Mouse (Mus musculus) liver, adult 2 months (tissue): ENCODE measurements around the gene Rnf168. TPM values are rescaled to one million over a fixed set of nuclear protein-coding genes. Genes with fewer than 3 reads are reported as not detected.
A peak's percentile ranks its signal among the peaks of the same experiment; 100 is the strongest.
"Not testable (repeated sequence)": the region's sequence is repeated elsewhere in the genome, so short reads cannot be mapped to it uniquely, and the experiment has no call there.

Experiments
- DNase-seq: peaks from one replicate; pipeline ENCODE4 v3.0.0-alpha.2; 2011; ENCODE audit warnings: low read depth, low spot score; ENCODE audit errors: extremely low read depth
- H3K27ac ChIP-seq: fragments of 200-500 bp; replicated peaks from 2 replicates; pipeline ENCODE4 v1.5.1; 2012; ENCODE audit warnings: low read depth, mild to moderate bottlenecking, control low read depth, inconsistent platforms, low read length; ENCODE audit not compliant: insufficient read depth
- H3K27me3 ChIP-seq: fragments of 200-500 bp; 2 replicates; pipeline ENCODE4 v1.6.1; 2012; ENCODE audit warnings: mild to moderate bottlenecking, moderate library complexity, low read length, inconsistent platforms; ENCODE audit not compliant: control insufficient read depth, insufficient read depth
- H3K36me3 ChIP-seq: fragments of 200-500 bp; 2 replicates; pipeline ENCODE4 v1.6.1; 2012; ENCODE audit warnings: low read length, inconsistent platforms; ENCODE audit not compliant: control insufficient read depth, insufficient read depth
- H3K4me1 ChIP-seq: fragments of 200-500 bp; 2 replicates; pipeline ENCODE4 v1.6.1; 2011; ENCODE audit warnings: low read length; ENCODE audit not compliant: control insufficient read depth, insufficient read depth
- H3K4me3 ChIP-seq: fragments of 200-500 bp; 2 replicates; pipeline ENCODE4 v1.5.1; 2011; ENCODE audit warnings: low read depth, mild to moderate bottlenecking, control low read depth, low read length, moderate library complexity; ENCODE audit not compliant: insufficient read depth
- H3K79me2 ChIP-seq: fragments of 200-500 bp; 2 replicates; pipeline ENCODE4 v1.6.1; 2012; ENCODE audit warnings: inconsistent platforms, mild to moderate bottlenecking, low read length, moderate library complexity; ENCODE audit not compliant: control insufficient read depth, insufficient read depth
- H3K9ac ChIP-seq: fragments of 200-500 bp; 2 replicates; pipeline ENCODE4 v1.6.1; 2012; ENCODE audit warnings: low read depth, mild to moderate bottlenecking, control low read depth, inconsistent platforms, low read length
- CTCF ChIP-seq: fragments of 200-500 bp; IDR thresholded peaks from 2 replicates; pipeline ENCODE4 v1.5.1; 2011; ENCODE audit warnings: low read depth, low read length, control low read depth
- POLR2A ChIP-seq: fragments of 200-500 bp; IDR thresholded peaks from 2 replicates; pipeline ENCODE4 v1.6.1; 2011; ENCODE audit warnings: low read length, control low read depth; ENCODE audit not compliant: insufficient read depth; ENCODE audit errors: extremely low read depth
- WGBS: fragments of 180-500 bp; shearing (Covaris S2); methylation state at CpG from one replicate; pipeline ENCODE4 v1.1.7; 2018; 5-methylcytosine and 5-hydroxymethylcytosine counted together
- polyA plus RNA-seq: library from polyadenylated mRNA; depleted of rRNA; stranded (reverse); fragments of >200 nt; gene quantifications from 2 replicates; pipeline ENCODE4 v1.2.3, GENCODE M21; 2012
- total RNA-seq: library from RNA; depleted of rRNA; stranded (reverse); fragments of >200 nt; gene quantifications from 2 replicates; pipeline ENCODE4 v1.2.3, GENCODE M21; 2014

Rnf168 gene
- total and polyA plus RNA-seq, 2 experiments = 5.1 to 7.3 TPM

GRCm38 (mm10) chr16:32275830-32276229 is 1.4 kb upstream of the Rnf168 start:
- H3K4me3 ChIP-seq = no peak overlapping the region
- 79% methylated on average over 1 of the region's 1 CpGs for WGBS
- H3K9ac ChIP-seq = no peak overlapping the region
- peaks cover 3% of the 10 kb centered on the region for H3K4me1 ChIP-seq
- H3K27ac ChIP-seq = no peak overlapping the region
- no peak for DNase-seq
- H3K79me2 ChIP-seq = peaks cover 5% of the 10 kb centered on the region; the same call in 1 of the 2 replicates
- TF ChIP-seq POLR2A (no peak), CTCF (no peak)
- no peaks in the 10 kb centered on the region for H3K27me3 ChIP-seq
- no peaks in the 10 kb centered on the region for H3K36me3 ChIP-seq

DNA sequence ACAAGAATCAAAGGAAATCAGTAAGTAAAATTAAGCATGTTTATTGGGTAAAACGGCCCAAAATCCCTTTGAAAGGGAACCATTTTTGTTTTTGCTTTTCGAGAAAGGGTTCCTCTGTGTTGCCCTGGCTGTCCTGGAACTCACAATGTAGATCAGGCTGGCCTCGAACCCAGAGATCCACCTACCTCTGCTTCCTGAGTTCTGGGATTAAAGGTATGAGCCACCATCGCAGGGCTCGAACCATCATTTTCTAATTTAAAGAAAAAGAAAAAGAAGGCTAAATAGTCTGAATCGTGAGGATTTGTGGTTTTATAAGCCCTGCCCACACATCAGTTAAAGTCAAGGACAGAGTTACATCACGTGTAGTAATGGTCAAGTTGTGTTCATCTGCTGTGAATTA is 1.1 kb downstream of the Rnf168 start:
- Histone ChIP-seq H3K79me2 (peaks cover 5% of the 10 kb centered on the region; the same call in 1 of the 2 replicates), H3K27ac (peak overlapping the region; percentile 87), H3K4me3 (peak overlapping the region; percentile 94; the same call in 1 of the 2 replicates), H3K36me3 (peaks cover 4% of the 10 kb centered on the region), H3K9ac (peak overlapping the region; percentile 49), H3K27me3 (no peaks in the 10 kb centered on the region), H3K4me1 (peaks cover 3% of the 10 kb centered on the region)
- peak; percentile 20 for DNase-seq
- no peak for TF ChIP-seq POLR2A
- no peak for TF ChIP-seq CTCF
- 30% methylated on average over 7 of the region's 7 CpGs for WGBS

DNA sequence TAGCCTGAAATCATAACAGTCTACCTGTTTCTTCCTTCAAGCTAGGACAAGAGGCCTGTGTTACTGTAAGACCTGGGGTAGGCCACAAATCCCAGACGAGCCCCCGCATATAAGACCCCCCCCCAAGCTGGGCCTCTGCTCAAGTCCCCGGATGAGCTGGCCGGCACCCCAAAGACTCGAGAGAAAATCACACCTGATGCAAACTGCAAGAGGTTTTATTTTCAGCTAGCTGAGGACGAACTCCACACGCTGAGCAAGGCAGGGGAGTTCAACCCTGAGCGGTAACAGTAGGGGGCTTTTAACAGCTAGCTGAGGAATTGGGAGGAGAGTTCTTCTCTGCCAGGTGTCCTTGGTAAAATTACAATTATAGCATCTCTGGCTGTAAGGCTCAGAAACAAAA is 3.0 kb downstream of the Rnf168 start:
- no peaks in the 10 kb centered on the region for H3K27me3 ChIP-seq
- no peak overlapping the region for H3K9ac ChIP-seq
- H3K4me1 ChIP-seq = peaks cover 3% of the 10 kb centered on the region
- DNase-seq = no peak
- TF ChIP-seq POLR2A = no peak
- TF ChIP-seq CTCF = no peak
- H3K4me3 ChIP-seq = no peak overlapping the region
- H3K36me3 ChIP-seq = peaks cover 21% of the 10 kb centered on the region
- peaks cover 5% of the 10 kb centered on the region; the same call in 1 of the 2 replicates for H3K79me2 ChIP-seq
- no peak overlapping the region for H3K27ac ChIP-seq
- over 99% methylated on average over 8 of the region's 8 CpGs for WGBS

DNA sequence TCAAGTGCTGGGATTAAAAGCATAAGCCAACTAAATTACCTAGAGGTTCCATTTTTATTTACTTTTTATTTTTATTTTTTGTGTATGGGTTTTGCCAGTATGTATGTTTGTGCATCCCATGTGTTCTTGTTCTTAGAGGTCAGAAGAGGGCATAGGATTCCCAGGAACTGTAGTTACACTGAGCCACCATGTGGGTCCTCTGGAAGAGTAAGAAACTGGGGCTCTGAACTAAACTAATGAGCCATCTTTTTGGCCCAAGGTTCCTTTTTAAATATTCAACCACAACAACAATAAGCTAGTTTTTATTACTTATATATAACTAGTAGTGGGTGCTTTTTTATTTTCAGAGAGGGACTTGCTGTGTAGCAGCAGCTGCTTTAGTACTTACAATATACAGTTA is 5.3 kb downstream of the Rnf168 start:
- Histone ChIP-seq H3K4me3 (no peak overlapping the region), H3K4me1 (peaks cover 3% of the 10 kb centered on the region), H3K36me3 (peaks cover 34% of the 10 kb centered on the region), H3K27ac (no peak overlapping the region), H3K27me3 (no peaks in the 10 kb centered on the region), H3K9ac (no peak overlapping the region), H3K79me2 (peaks cover 5% of the 10 kb centered on the region; the same call in 1 of the 2 replicates)
- DNase-seq = no peak
- TF ChIP-seq CTCF = no peak
- TF ChIP-seq POLR2A = no peak

DNA sequence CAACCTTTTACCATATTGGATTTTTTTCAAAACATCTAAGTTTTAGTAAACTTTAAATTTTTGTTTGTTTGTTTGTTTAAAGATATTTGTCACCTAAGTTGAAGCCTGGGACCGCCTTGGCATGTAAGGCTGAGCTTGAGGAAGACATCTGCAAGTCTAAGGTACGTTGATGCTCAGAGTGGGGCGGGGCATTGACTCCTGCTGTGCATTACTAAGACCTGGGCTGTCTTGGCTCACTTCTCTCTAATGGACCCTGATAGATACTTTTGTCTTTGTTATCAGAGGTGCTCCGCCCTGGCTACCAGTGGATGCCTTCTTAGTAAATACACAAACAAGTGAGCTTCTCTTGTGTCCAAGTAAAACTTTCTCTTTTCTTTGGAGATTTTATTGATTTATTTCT is 14.6 kb downstream of the Rnf168 start:
- no peak for DNase-seq
- Histone ChIP-seq H3K9ac (no peak overlapping the region), H3K79me2 (no peaks in the 10 kb centered on the region), H3K36me3 (peaks cover 39% of the 10 kb centered on the region), H3K4me3 (no peak overlapping the region), H3K27ac (no peak overlapping the region), H3K4me1 (no peaks in the 10 kb centered on the region), H3K27me3 (no peaks in the 10 kb centered on the region)
- TF ChIP-seq POLR2A (no peak), CTCF (no peak)
- WGBS = 97% methylated on average over 4 of the region's 4 CpGs

GRCm38 (mm10) chr16:32299617-32300016 is 22.4 kb downstream of the Rnf168 start:
- H3K9ac ChIP-seq, H3K4me1 ChIP-seq, DNase-seq, H3K27me3 ChIP-seq, H3K27ac ChIP-seq, H3K4me3 ChIP-seq, H3K79me2 ChIP-seq: not testable (repeated sequence)
- 96% methylated on average over 4 of the region's 4 CpGs for WGBS
- H3K36me3 ChIP-seq = peaks cover 31% of the 10 kb centered on the region
